Mouse (Mus musculus) cerebellum, adult 2 months (tissue): Measurements from ENCODE around the gene Topors.

Experiments used
- CTCF ChIP-seq: fragments of 200-500 bp; IDR thresholded peaks from 2 replicates; pipeline ENCODE4 v1.5.1; 2011; ENCODE audit warnings: low read depth, mild to moderate bottlenecking, control low read depth, low read length, moderate library complexity, borderline replicate concordance; ENCODE audit not compliant: insufficient read depth
- POLR2A ChIP-seq: fragments of 200-500 bp; IDR thresholded peaks from 2 replicates; pipeline ENCODE4 v1.6.1; 2011; ENCODE audit warnings: low read length, control low read depth, borderline replicate concordance; ENCODE audit not compliant: insufficient read depth

DNA sequence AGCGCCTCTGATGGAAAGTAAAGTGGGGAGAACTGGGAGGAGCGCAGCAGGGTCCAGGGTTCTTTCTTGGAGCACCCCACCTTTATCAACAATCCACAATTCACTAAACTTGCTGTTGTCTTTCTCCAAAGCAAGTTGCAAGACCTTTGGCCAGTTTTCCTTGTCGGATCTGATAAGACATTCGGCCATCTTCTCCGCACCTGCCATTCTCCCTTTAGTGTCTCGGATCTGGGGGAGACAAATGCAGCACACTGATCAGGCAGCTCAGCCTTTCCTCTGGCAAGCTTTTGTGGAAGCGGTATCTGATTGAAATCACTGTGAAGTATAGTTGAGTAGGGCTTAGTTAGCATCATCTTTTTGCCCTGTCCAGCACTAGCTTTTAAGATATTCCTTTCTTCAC is 41.8 kb downstream of the Topors start:
- TF ChIP-seq CTCF (no peak), POLR2A (no peak)
